Mouse (Mus musculus) frontal cortex, postnatal 36 days (tissue): Measurements from ENCODE around the gene Olfr588-ps1.
"Not testable (repeated sequence)": the region's sequence is repeated elsewhere in the genome, so short reads cannot be mapped to it uniquely, and the experiment has no call there.

Source experiments
- DNase-seq, 2 experiments: peaks; one replicate each; pipeline ENCODE4 v3.0.0; 2022; ENCODE audit warnings: low spot score in 2 of 2

Gene Olfr588-ps1

DNA sequence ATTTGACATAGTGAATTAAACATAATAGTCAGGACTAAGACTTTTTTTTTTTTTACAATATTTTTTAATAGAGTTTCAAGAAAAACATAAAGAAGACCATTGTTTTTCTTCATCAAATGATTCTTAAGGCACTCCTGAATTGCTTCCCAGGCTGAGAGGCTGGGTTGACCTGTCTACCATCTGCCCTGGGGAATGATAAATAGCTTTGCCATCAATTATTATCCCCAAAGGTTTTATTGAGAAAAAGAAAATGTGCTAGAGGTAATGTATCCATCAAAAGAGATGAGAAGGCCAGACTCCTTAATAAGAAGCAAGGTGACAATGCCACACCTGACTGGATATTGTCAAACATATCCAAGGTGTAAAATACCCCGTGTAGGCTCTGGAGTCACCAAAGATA lies at the start of gene Olfr588-ps1:
TSS of gene Olfr588-ps1 (plus strand) at position 301 of the 400 bp plus-strand sequence.
- no peak for DNase-seq

GRCm38 (mm10) chr7:103097420-103097819 lies 43.3 kb upstream of the Olfr588-ps1 start, which contains the start of gene Olfr585:
Gene Olfr585 (plus strand): TSS chr7:103097720.
- no peak for DNase-seq

- no peak for DNase-seq
Observed at GRCm38 (mm10) chr7:103119406-103119805, 21.3 kb upstream of the Olfr588-ps1 start.

GRCm38 (mm10) chr7:103125538-103125937 lies 15.1 kb upstream of the Olfr588-ps1 start, which contains the start of gene Olfr586:
Gene Olfr586 (minus strand): TSS chr7:103125638.
- DNase-seq, result no peak

DNA sequence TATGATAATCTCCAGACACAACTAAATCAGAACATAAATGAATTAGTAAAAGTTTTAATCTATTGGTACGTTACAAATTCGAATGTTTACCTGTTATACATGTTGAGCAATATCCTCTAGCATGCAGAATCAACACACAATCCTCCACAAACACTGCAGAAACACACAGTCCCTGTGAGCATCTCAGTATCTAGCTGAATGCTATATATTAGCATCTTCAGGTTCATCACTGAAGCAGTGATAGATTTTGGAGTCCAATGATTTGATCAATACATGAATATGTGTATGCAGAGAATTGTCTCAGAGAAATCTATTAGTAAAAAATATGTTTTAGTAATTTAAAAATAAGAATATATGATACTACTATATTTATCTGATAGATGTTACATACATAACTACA lies 15.6 kb downstream of the Olfr588-ps1 start, which contains the start of gene Olfr589:
TSS of gene Olfr589 (minus strand) at position 101 of the 400 bp plus-strand sequence.
- DNase-seq, result no peak

DNA sequence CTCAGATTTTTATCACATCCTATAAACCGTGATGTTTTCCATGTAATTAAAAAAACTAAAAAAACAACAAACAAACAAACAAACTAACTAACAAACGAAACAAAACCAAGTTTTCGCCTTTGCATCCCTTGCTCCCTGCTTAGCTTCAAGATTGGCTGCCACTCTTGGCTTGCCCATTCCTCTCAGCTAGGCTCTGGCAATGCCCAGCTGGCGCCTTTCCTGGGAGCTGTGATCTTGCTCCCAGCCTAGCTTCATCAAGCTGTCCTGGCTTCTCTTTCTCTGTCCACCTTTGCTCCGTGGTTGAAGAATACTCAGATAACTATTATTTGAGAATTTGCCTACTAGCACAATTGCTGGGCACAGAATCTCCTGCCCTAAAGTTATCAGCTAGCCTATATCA lies 29.0 kb downstream of the Olfr588-ps1 start:
- DNase-seq, result no peak

- DNase-seq, result no peak
Observed at GRCm38 (mm10) chr7:103178240-103178639, 37.6 kb downstream of the Olfr588-ps1 start, which contains the start of gene Olfr591. Gene Olfr591 (minus strand): TSS chr7:103178340.

- DNase-seq, result not testable (repeated sequence)
Observed at GRCm38 (mm10) chr7:103184503-103184902, 43.8 kb downstream of the Olfr588-ps1 start, which contains the start of gene Olfr592. Gene Olfr592 (plus strand): TSS chr7:103184803.
